Mouse (Mus musculus) layer of hippocampus, adult 2 months (tissue): Measurements from ENCODE around the gene Wfdc17. TPM values are rescaled to one million over a fixed set of nuclear protein-coding genes. Genes with fewer than 3 reads are reported as not detected.
A peak's percentile ranks its signal among the peaks of the same experiment; 100 is the strongest.

Experiments
- DNase-seq, 2 experiments: peaks; one replicate each; pipeline ENCODE4 v3.0.0; 2022; ENCODE audit warnings: low spot score in 2 of 2
- H3K27ac ChIP-seq: fragments of 200-600 bp; 2 replicates; pipeline ENCODE4 v1.8.1; 2022
- H3K4me3 ChIP-seq: fragments of 200-600 bp; 2 replicates; pipeline ENCODE4 v1.8.1; 2022; ENCODE audit warnings: mild to moderate bottlenecking
- CTCF ChIP-seq: fragments of 200-600 bp; conservative IDR thresholded peaks from 2 replicates; pipeline ENCODE4 v1.8.1; 2022; ENCODE audit warnings: antibody characterized with exemption, mild to moderate bottlenecking, moderate library complexity
- long read RNA-seq, 2 experiments: library from polyadenylated mRNA; stranded (forward); transcript quantifications; one replicate each; pipeline ENCODE4 v2.0.0; 2021; ENCODE audit warnings: borderline mapping rate in 2 of 2
- total RNA-seq, 2 experiments: library from RNA; stranded (reverse); gene quantifications; 2 replicates each; pipeline ENCODE4 v1.2.3; 2021

The Wfdc17 gene
- total RNA-seq: not detected
- long read RNA-seq, experiment 1: 0 reads
- long read RNA-seq, experiment 2: 0 reads

DNA sequence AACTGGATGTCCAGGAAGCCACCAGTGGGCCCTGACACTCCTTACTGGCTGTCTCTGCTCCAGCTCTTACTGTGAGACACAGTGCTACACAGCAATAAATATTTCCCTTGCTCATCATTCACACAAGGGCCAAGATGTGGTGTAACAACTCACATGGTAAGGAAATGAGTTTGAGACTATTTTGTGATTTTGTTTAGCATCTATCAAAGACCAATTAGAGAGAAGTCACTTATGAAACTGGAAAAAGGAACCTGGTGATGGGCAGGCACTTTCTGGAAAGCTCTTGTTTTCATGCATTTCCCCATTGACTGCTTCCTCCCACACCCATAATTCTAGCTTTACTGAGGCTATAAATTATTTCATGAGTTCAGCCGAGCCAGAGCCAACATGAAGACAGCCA is at the start of gene Wfdc17:
Gene Wfdc17 (plus strand): TSS at position 287 of the 400 bp plus-strand sequence.
- H3K27ac ChIP-seq: no peak within 1 kb of the TSS
- no peak for DNase-seq
- H3K4me3 ChIP-seq: no peak within 1 kb of the TSS
- no peak for TF ChIP-seq CTCF

DNA sequence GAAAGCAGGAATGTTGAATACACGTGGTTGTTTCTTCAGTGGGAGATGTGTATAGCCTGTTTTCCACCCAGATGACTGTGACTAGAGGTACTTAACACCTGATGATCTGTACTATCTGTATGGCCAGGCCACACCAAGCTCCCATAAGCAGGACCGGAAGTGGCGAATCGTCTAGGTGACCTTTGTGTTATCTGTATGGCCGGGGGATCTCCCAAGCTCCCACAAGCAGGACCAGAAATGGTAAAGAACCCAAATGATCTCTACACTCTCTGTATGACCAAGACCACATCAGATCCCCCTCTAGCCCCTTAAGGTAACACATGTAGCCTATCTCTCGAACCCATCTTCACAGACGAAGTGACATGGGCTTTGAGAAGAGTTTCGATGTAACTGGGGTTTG is 49.2 kb upstream of the Wfdc17 start:
- Histone ChIP-seq H3K27ac (no peak overlapping the region), H3K4me3 (no peak overlapping the region)
- TF ChIP-seq CTCF: no peak
- no peak for DNase-seq

DNA sequence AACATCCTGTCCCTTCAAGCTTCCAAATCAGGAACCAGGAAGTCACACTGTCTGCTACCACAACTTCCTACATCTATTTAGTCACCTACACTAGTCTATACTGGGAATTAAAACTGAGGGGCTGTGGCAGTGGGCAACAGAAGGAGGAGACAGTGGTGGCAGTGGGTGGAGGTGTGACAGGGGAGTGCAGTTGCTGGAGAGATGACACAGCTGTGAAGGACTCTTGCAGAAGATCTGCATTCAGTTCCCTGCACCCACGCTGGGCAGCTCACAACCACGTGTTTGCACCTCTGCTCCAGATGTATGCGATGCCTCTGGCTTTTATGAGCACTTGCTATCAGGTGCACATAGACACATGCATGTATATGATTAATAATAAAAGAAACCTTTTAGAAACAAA is 46.3 kb upstream of the Wfdc17 start:
- H3K4me3 ChIP-seq: no peak overlapping the region
- TF ChIP-seq CTCF: no peak
- H3K27ac ChIP-seq: no peak overlapping the region
- no peak for DNase-seq

DNA sequence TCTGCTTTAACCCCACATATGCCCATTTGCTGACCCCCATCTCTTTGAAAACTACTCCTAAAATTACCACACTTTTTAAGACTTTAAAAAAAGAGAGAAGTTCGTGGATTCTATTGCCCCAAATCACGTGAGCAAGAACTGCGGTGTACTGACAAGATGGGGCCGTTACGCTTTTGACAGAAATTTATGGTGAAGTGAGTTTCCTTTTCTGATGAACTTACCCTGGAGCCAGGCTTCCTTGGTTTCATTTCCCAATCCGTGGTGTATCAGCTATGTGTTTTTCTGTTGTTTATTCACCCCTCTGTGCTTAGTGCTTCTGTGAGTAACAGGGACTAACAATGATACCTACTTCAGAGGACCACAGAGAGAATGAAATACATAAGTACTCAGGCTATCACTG is 45.0 kb upstream of the Wfdc17 start:
- Histone ChIP-seq H3K4me3 (no peak overlapping the region), H3K27ac (no peak overlapping the region)
- no peak for DNase-seq
- no peak for TF ChIP-seq CTCF

DNA sequence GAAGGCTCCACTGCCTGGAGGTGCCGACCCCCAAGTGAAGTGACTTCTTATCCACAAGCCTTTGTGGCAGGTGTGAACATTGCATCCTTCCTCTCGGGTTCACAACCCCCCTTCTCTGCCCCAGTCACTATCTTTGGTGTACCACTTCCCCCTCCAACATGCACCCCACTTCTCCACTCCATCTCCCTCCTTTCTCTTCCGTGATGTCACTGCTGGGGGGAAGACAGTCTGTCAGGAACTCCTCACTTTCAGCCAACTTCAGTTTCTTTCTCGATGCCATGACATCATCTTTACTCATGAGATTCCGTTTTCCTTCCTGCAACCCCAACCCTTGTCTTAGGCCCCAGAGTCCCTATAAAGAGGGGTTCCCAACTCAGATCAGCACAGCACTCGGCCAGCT is 41.6 kb upstream of the Wfdc17 start, which contains the start of gene Ccl4:
Gene Ccl4 (plus strand): TSS at position 381 of the 400 bp plus-strand sequence.
- no peak within 1 kb of the TSS for H3K27ac ChIP-seq
- no peak for DNase-seq
- TF ChIP-seq CTCF: no peak
- no peak within 1 kb of the TSS for H3K4me3 ChIP-seq

DNA sequence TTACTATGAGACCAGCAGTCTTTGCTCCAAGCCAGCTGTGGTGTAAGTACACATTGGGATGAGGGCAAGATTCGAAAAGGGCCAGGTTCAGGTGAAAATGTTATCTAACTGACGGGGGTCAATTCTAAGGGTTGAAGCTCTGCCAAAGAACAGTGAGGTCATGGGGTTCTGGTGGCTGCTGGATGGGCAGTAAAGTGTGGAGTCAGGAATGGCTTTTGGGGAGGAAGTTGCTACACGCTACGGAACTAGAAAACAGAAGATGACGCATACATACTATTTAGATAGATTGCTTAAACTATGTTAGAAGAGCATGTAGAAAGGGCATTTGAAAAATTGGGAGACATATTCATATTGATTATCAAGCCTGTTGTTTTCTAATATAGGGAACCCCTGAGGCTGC is 40.3 kb upstream of the Wfdc17 start:
- Histone ChIP-seq H3K4me3 (no peak overlapping the region), H3K27ac (no peak overlapping the region)
- TF ChIP-seq CTCF: no peak
- DNase-seq: no peak

DNA sequence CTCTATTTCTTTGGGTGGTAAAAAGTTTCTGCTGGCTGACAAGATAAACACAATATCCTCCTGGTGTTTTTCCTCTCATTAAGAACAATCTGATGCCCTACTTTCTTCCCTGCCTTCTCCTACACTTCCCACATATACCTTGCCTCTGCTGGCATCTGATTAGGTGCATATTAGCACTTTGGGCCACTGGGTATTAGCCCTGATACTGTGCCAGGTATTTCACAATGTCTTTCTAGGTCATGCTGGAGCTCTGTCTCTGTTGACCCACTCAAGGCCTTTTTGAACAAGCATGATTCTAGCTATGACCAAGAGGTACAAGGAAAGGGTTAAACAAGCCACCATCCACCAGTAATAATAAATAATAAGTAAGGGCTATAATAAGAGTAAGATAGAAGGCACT is 32.0 kb upstream of the Wfdc17 start:
- no peak for TF ChIP-seq CTCF
- no peak for DNase-seq
- Histone ChIP-seq H3K27ac (no peak overlapping the region), H3K4me3 (no peak overlapping the region)

DNA sequence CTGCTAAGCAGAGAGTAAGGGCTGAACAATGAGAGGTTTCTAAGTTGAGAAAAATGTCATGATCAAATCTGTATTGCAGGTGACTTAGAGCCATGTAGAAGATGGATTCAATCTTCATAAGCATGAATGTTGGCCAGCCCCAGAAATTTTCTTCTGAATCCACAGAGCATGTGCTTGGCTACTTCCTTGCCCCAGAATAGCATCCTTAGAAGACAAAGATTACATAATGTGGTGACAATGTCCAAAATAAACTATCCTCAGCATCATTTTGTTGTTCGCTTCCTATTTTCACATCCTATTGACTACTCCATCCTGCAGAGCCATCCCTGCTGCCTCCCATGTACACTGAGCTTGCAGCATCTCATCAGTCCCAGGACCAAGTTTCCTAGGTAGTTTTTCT is 28.1 kb upstream of the Wfdc17 start:
- no peak overlapping the region for H3K27ac ChIP-seq
- no peak for DNase-seq
- TF ChIP-seq CTCF: no peak
- no peak overlapping the region for H3K4me3 ChIP-seq

DNA sequence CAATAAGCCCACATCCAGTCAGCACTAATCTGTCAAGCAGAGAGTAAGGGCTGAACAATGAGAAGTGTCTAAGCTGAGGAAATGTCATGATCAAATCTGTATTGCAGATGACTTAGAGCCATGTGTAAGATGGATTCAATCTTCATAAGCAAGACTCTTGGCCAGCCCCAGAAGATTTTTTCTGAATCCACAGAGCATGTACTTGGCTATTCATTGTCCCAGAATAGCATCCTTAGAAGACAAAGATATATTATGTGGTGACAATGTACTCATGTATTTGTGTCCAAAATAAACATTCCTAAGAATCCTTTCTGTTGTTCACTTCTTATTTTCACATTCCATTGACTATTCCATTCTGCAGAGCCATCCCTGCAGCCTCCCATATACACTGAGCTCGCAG is 13.9 kb upstream of the Wfdc17 start:
- Histone ChIP-seq H3K4me3 (no peak overlapping the region), H3K27ac (no peak overlapping the region)
- no peak for DNase-seq
- no peak for TF ChIP-seq CTCF

DNA sequence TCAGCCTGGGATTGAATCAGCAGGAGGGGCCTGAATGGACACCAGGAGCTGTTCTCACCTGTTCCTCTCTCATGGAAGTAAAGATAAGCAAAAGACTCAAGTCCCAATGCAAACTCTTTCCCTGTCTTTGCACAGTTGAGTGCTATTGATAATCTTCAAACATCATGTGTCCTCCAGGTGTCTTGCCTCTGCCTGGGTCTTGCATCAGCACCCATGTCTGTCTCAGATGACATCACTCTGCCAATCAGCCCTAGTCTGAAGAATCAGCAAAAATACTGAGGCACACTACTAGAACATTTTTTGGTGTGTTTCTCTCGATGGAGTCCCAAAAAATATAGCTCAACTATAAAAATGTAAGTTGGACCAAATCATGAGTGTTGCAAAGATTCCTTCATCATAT is 11.8 kb upstream of the Wfdc17 start:
- Histone ChIP-seq H3K4me3 (no peak overlapping the region), H3K27ac (no peak overlapping the region)
- no peak for TF ChIP-seq CTCF
- no peak for DNase-seq

DNA sequence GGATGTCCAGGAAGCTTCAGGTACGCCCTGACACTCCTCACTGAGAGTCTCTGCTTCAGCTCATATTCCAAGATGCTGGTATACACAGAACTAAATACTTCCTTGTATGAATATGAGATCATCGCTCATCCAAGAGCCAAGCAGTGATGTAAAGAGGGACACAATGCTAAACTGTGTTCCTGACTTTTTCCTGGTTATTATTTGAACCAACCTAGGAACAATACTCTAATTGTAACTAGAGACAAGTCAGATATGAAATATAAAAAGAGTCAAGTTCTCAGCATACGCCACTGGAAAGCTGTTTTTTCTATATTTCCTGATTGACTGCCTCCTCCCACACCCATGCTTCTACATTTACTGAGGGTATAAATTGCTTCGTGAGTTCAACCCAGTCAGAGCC is 4.9 kb downstream of the Wfdc17 start, which contains the start of gene Wfdc18:
Gene Wfdc18 (plus strand): TSS at position 301 of the 400 bp plus-strand sequence.
- DNase-seq: no peak

DNA sequence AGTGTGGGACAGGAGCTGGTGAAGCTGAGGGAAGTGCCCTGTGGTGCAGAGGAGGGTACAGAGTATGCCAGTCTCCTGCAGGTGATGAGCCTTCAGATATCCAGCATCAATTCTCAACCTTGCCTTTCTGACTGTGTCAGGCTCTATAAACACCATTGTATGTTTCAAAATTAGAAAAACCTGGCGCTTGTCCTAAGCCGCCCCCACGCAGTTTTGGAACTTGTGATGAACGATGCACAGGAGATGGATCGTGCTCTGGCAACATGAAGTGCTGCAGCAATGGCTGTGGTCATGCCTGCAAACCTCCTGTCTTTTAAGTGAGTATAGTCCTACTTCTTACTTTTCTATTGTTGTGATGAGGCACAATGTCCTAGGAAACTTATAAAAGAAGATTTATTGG is 5.9 kb downstream of the Wfdc17 start:
- Histone ChIP-seq H3K27ac (no peak overlapping the region), H3K4me3 (no peak overlapping the region)
- TF ChIP-seq CTCF: no peak
- peak; percentile 13 to 53 for DNase-seq

More for the DNA sequence above, 4.9 kb downstream of the Wfdc17 start, which contains the start of gene Wfdc18:
- Histone ChIP-seq H3K27ac (no peak within 1 kb of the TSS), H3K4me3 (no peak within 1 kb of the TSS)
- no peak for TF ChIP-seq CTCF

DNA sequence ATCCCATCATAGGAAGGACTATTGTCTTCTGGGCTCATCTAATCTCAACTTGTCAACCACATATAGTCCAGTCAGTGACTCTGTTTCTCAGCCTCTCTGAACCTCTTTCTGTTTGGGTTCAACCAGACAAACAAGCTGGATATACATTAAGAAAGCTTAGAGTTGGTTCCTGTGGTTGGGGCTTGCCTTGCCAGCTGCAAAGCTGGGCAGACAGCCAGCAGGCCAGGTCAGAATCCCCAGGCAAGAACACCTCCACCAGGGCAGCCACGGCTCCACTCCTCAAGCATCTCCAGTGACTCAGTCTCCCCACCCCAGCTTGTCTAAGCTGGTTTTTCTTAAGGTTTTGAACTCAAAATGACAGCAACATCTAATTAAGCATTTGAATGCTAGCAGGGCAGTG is 8.9 kb downstream of the Wfdc17 start:
- DNase-seq: no peak
- H3K27ac ChIP-seq: no peak overlapping the region
- H3K4me3 ChIP-seq: no peak overlapping the region
- TF ChIP-seq CTCF: no peak

DNA sequence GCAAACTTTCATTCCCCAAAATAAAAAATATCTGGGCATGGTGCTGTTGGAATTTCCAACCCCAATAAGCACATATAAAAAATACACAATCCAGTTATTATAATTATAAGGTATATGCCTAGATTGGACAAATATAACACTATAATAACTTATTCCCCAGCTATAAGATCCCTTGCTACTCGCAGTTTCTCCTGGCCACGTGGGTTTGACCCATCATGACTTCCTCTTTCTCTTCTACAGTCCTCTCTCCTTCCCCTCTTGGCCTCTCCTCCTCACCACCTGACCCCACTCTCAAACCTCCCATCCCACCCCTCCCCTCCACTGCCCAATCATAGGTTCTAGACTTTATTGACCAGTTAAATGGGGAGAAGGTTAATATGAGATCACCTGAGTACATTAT is 10.1 kb downstream of the Wfdc17 start:
- no peak for DNase-seq
- no peak overlapping the region for H3K27ac ChIP-seq
- no peak overlapping the region for H3K4me3 ChIP-seq
- no peak for TF ChIP-seq CTCF
